Mouse (Mus musculus) embryonic stem cell, embryonic (primary cell): ENCODE results near the gene Nkx2-3.

ENCODE experiments used
- CTCF ChIA-PET, 4 experiments: fragments of 300-600 bp in 2 of 4; fragments of 350-600 bp in 2 of 4; sonication (Branson Sonifier 250); formaldehyde crosslinking; loops; one replicate each; lab custom pipeline; 2022; ENCODE audit warnings: inconsistent platforms in 2 of 4; lab: Charles Lee
- POLR2A ChIA-PET, 4 experiments: fragments of 300-600 bp in 2 of 4; fragments of 350-600 bp in 2 of 4; sonication (Branson Sonifier 250); formaldehyde crosslinking; loops; one replicate each; lab custom pipeline; 2022; ENCODE audit warnings: antibody characterized with exemption in 4 of 4, inconsistent platforms in 1 of 4; lab: Charles Lee

The Nkx2-3 gene

GRCm38 (mm10) chr19:43629088-43629487 lies 17.0 kb downstream of the Nkx2-3 start:
- ChIA-PET POLR2A (interaction anchor here in 2 of 4 experiments (0.7 to 1.8 kb wide), 3 partner anchors 12 to 46 kb away, joined by 3 to 5 read pairs (median 3); partner anchors contain the start of gene Slc25a28 (in 2 of the 2)), CTCF (interaction anchor here in 2 of 4 experiments (0.6 to 2.0 kb wide), 2 partner anchors 11 to 31 kb away, joined by 3 to 4 read pairs; no protein-coding TSS in a partner anchor)

- ChIA-PET POLR2A (interaction anchor here (0.6 to 2.1 kb wide), 9 partner anchors 10 to 151 kb away, joined by 3 to 16 read pairs (median 3); partner anchors contain the start of gene Slc25a28 (in 3 of the 4)), CTCF (interaction anchor here (0.5 to 2.0 kb wide), 30 partner anchors 8 to 1298 kb away, joined by 3 to 7 read pairs (median 4); partner anchors contain the start of genes Cox15 (in 1 of the 4), Cutc (in 1 of the 4), Entpd7 (in 1 of the 4) and Slc25a28 (in 1 of the 4))
Measured at GRCm38 (mm10) chr19:43630466-43631251, 18.5 kb downstream of the Nkx2-3 start.

GRCm38 (mm10) chr19:43641833-43642232 lies 29.7 kb downstream of the Nkx2-3 start:
- POLR2A ChIA-PET: interaction anchor here in 2 of 4 experiments (1.0 to 1.7 kb wide), 3 partner anchors 9 to 33 kb away, joined by 3 to 4 read pairs (median 3); partner anchors contain the start of gene Slc25a28 (in 1 of the 2)
- CTCF ChIA-PET: interaction anchor here in 1 of 4 experiments (0.8 to 1.2 kb wide), 3 partner anchors 11 to 34 kb away, joined by 3 to 5 read pairs (median 3); no protein-coding TSS in a partner anchor

- POLR2A ChIA-PET: interaction anchor here in 1 of 4 experiments (0.6 to 1.4 kb wide), 3 partner anchors 18 to 102 kb away, joined by 3 to 4 read pairs (median 3); partner anchors contain the start of gene Slc25a28
- CTCF ChIA-PET: interaction anchor here in 2 of 4 experiments (1.1 to 1.3 kb wide), 3 partner anchors 19 to 33 kb away, joined by 3 read pairs; no protein-coding TSS in a partner anchor
Measured at GRCm38 (mm10) chr19:43642843-43643242, 30.7 kb downstream of the Nkx2-3 start.

GRCm38 (mm10) chr19:43645508-43645907 lies 33.4 kb downstream of the Nkx2-3 start:
- POLR2A ChIA-PET: interaction anchor here in 2 of 4 experiments (0.5 to 1.7 kb wide), 5 partner anchors 15 to 212 kb away, joined by 3 to 6 read pairs (median 4); partner anchors contain the start of gene Slc25a28 (in 1 of the 2)
- CTCF ChIA-PET: interaction anchor here in 2 of 4 experiments (1.2 to 1.7 kb wide), 3 partner anchors 15 to 17 kb away, joined by 5 to 8 read pairs (median 5); no protein-coding TSS in a partner anchor

GRCm38 (mm10) chr19:43646852-43647251 lies 34.7 kb downstream of the Nkx2-3 start:
- CTCF ChIA-PET: interaction anchor here (0.6 to 1.7 kb wide), 11 partner anchors 8 to 110 kb away, joined by 3 to 8 read pairs (median 4); no protein-coding TSS in a partner anchor
- POLR2A ChIA-PET: interaction anchor here (0.6 to 2.0 kb wide), 16 partner anchors 11 to 1222 kb away, joined by 3 to 6 read pairs (median 3); partner anchors contain the start of genes Slc25a28 (in 2 of the 4) and Nkx2-3 (in 1 of the 4)

GRCm38 (mm10) chr19:43647261-43647660 lies 35.1 kb downstream of the Nkx2-3 start:
- CTCF ChIA-PET: interaction anchor here (0.6 to 1.7 kb wide), 7 partner anchors 8 to 62 kb away, joined by 3 to 8 read pairs (median 4); no protein-coding TSS in a partner anchor
- POLR2A ChIA-PET: interaction anchor here (0.6 to 2.0 kb wide), 8 partner anchors 11 to 1223 kb away, joined by 3 to 5 read pairs (median 3); partner anchors contain the start of genes Nkx2-3 (in 1 of the 4) and Slc25a28 (in 1 of the 4)

GRCm38 (mm10) chr19:43648343-43648742 lies 36.2 kb downstream of the Nkx2-3 start:
- ChIA-PET CTCF (interaction anchor here in 1 of 4 experiments (1.1 kb wide), 1 partner anchor 9 kb away, joined by 3 read pairs; no protein-coding TSS in a partner anchor), POLR2A (interaction anchor here in 1 of 4 experiments (0.6 kb wide), 1 partner anchor 783 kb away, joined by 3 read pairs; no protein-coding TSS in a partner anchor)

GRCm38 (mm10) chr19:43651241-43651785 lies 39.2 kb downstream of the Nkx2-3 start:
- CTCF ChIA-PET: interaction anchor here in 1 of 4 experiments (0.7 to 1.6 kb wide), 2 partner anchors 11 to 1634 kb away, joined by 3 to 5 read pairs; no protein-coding TSS in a partner anchor
- POLR2A ChIA-PET: interaction anchor here in 2 of 4 experiments (0.8 to 3.7 kb wide), 3 partner anchors 9 to 24 kb away, joined by 3 to 14 read pairs (median 6); partner anchors contain the start of gene Slc25a28 (in 2 of the 2)

- POLR2A ChIA-PET: interaction anchor here (0.6 to 3.6 kb wide), 5 partner anchors 16 to 1333 kb away, joined by 3 to 17 read pairs (median 4); partner anchors contain the start of gene Slc25a28 (in 1 of the 4)
- CTCF ChIA-PET: interaction anchor here (0.6 to 2.9 kb wide), 19 partner anchors 9 to 239 kb away, joined by 3 to 22 read pairs (median 4); partner anchors contain the start of genes Cox15 (in 1 of the 4), Cutc (in 1 of the 4) and Slc25a28 (in 1 of the 4)
Measured at GRCm38 (mm10) chr19:43655735-43656492, 43.8 kb downstream of the Nkx2-3 start.

- CTCF ChIA-PET: interaction anchor here (0.6 to 3.5 kb wide), 11 partner anchors 13 to 166 kb away, joined by 3 to 36 read pairs (median 4); partner anchors contain the start of genes Cox15 (in 1 of the 4), Cutc (in 1 of the 4) and Slc25a28 (in 1 of the 4)
- POLR2A ChIA-PET: interaction anchor here in 2 of 4 experiments (1.0 to 7.5 kb wide), 5 partner anchors 13 to 15 kb away, joined by 3 to 78 read pairs (median 4); partner anchors contain the start of gene Slc25a28 (in 2 of the 2)
Measured at GRCm38 (mm10) chr19:43659632-43660031, 47.5 kb downstream of the Nkx2-3 start.

- CTCF ChIA-PET: interaction anchor here in 3 of 4 experiments (0.7 to 3.5 kb wide), 7 partner anchors 14 to 198 kb away, joined by 3 to 36 read pairs (median 5); partner anchors contain the start of gene Slc25a28 (in 1 of the 3)
- POLR2A ChIA-PET: interaction anchor here in 2 of 4 experiments (0.9 to 7.5 kb wide), 7 partner anchors 12 to 139 kb away, joined by 3 to 78 read pairs (median 4); partner anchors contain the start of gene Slc25a28 (in 2 of the 2)
Measured at GRCm38 (mm10) chr19:43660774-43661173, 48.6 kb downstream of the Nkx2-3 start.

GRCm38 (mm10) chr19:43662176-43662967 lies 50.2 kb downstream of the Nkx2-3 start:
- CTCF ChIA-PET: interaction anchor here (0.5 to 3.5 kb wide), 34 partner anchors 9 to 299 kb away, joined by 3 to 36 read pairs (median 4); partner anchors contain the start of genes Slc25a28 (in 2 of the 4), Cox15 (in 1 of the 4), Cutc (in 1 of the 4) and Entpd7 (in 1 of the 4)
- POLR2A ChIA-PET: interaction anchor here in 3 of 4 experiments (0.5 to 7.5 kb wide), 14 partner anchors 8 to 825 kb away, joined by 3 to 78 read pairs (median 4); partner anchors contain the start of genes Slc25a28 (in 3 of the 3) and Got1 (in 2 of the 3)

- CTCF ChIA-PET: interaction anchor here in 3 of 4 experiments (1.3 to 2.1 kb wide), 3 partner anchors 11 to 133 kb away, joined by 3 to 17 read pairs (median 5); partner anchors contain the start of gene Slc25a28 (in 1 of the 3)
- POLR2A ChIA-PET: interaction anchor here in 2 of 4 experiments (1.7 to 7.5 kb wide), 3 partner anchors 11 kb away, joined by 16 to 78 read pairs (median 38); partner anchors contain the start of gene Slc25a28 (in 2 of the 2)
Measured at GRCm38 (mm10) chr19:43663471-43663870, 51.3 kb downstream of the Nkx2-3 start.
